Mouse (Mus musculus): ENCODE measurements at regions not wholly inside any gene's neighbourhood (a gene's known extent, or its start where the extent isn't known, plus 50 kb on each side); places are given as distances from the start of the nearest gene placed in this dataset.

GRCm38 (mm10) chr14:72783248-72783647 lies 73.4 kb upstream of the Fndc3a start:
- DNase-seq (ENCODE audit: low spot score) = peak; percentile 57

GRCm38 (mm10) chr14:72779446-72779845 lies 69.6 kb upstream of the Fndc3a start:
- no peak for DNase-seq (ENCODE audit: low spot score)

GRCm38 (mm10) chr14:72778756-72779155 lies 69.0 kb upstream of the Fndc3a start:
- no peak for DNase-seq (ENCODE audit: low spot score)

- peak; percentile 12 for DNase-seq (ENCODE audit: low spot score)
These were observed 68.2 kb upstream of the Fndc3a start for GRCm38 (mm10) chr14:72777927-72778560.

GRCm38 (mm10) chr14:72770237-72770636 lies 60.4 kb upstream of the Fndc3a start:
- no peak for DNase-seq (ENCODE audit: low spot score)

- no peak for DNase-seq (ENCODE audit: low spot score)
These were observed 50.3 kb upstream of the Fndc3a start for GRCm38 (mm10) chr14:72760123-72760522.

All from lung, postnatal 25 days (tissue).